Mouse (Mus musculus) thymus, postnatal 10 days (tissue): ENCODE measurements around the gene Sorcs2.

ENCODE experiments used
- DNase-seq, 2 experiments: peaks; one replicate each; pipeline ENCODE4 v3.0.0; 2021; ENCODE audit warnings: low spot score in 2 of 2

The Sorcs2 gene

DNA sequence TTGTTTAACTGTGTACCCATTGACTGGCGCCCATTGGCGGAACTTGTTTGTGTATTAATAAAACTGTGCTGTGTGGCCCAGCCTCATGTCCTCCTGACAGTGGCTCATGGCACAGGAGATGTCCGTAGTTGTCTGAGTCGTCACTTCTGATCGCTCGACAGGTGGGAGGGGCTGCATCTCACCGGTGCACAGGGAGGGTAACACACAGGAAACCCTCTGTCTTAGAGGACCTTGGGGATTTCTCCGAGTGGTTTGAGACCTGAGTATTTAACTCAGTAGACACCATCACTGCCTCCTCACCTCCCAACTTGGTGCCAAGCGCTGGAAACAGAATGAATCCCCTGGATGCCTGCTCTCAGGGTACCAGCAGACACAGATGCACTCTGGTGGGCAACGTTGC, 394.1 kb downstream of the Sorcs2 start:
- DNase-seq: no peak

GRCm38 (mm10) chr5:35989986-35990735, 407.8 kb downstream of the Sorcs2 start:
- DNase-seq: no peak

- no peak for DNase-seq
These were observed 408.4 kb downstream of the Sorcs2 start for GRCm38 (mm10) chr5:35989506-35989905.

- DNase-seq: no peak
These were observed 409.9 kb downstream of the Sorcs2 start for GRCm38 (mm10) chr5:35988085-35988484.

DNA sequence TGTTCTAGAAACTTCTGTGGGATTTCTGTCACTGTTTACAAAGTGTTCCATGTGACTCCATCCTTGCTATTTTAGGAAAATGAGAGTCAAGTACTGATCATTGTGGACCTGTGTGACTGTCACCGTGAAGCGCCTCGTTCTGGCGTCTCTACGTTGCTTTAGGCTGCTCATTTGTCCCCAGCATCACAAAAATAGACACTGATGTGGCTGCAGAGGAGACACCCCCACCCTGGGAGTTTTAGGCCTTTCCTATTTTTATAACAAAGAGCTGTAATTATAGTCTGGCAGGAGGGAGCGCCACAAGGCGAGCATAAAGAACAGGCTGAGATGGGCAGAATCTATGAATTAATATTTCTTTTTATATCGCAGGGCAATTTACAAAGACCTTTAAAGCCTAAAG, 412.3 kb downstream of the Sorcs2 start:
- no peak for DNase-seq

- DNase-seq: peak; percentile 62 to 90
These were observed 416.0 kb downstream of the Sorcs2 start for GRCm38 (mm10) chr5:35981976-35982375.

DNA sequence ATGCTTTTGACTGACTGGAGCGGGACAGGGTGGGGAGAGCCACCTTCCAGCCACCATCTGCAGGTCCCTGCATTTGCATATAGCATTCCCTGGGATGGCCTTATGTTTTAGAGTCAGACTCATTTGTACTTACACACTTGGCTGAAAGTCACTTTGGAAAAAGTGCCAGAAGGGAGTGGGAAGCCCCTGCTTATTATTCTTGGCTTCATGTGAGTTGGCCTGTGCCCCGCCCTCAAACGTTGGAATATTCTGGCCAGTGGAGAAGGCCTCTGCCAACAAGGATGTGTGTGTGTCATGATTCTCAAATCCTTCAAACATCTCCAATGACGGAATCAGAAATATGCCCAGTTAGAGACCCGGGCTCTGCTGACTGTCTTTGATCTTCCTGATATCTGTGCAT, 416.6 kb downstream of the Sorcs2 start:
- no peak for DNase-seq

GRCm38 (mm10) chr5:35980542-35980941, 417.4 kb downstream of the Sorcs2 start:
- DNase-seq: no peak

DNA sequence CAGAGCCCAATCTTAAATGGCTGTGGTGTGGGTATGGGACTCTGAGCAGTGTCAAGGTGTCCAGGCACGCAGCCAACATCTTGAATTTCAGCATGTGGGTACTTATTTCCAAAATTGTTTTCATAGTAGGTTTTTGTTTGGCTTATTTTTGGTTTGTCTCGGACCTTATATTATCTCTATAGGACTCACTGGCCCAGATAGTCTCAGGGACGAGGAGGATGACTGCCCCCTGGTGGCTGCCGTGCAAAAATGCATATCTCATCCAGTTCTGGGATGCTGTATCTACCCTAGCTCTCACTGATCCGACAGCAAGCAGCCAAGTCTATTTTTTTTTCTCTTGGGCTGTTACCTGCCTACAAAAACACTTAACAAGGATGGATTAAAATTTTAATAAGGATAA, 422.3 kb downstream of the Sorcs2 start:
- peak; percentile 36 to 87 for DNase-seq

DNA sequence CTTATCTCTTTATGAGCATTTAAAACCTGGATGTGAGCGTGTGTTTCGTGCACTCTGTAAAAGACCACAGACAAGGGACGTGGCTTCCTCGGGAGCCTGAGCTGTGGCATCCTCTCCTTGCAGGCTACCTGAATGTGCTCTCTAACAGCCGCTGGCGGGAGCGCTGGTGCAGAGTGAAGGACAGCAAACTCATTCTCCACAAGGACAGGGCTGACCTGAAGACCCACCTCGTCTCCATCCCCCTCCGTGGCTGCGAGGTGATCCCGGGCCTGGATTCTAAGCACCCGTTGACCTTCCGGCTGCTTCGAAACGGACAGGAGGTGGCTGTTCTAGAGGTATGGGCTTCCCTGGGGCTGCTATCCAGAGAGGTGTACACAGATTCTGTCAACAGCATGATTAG, 423.7 kb downstream of the Sorcs2 start:
- peak in 1 of 2 experiments; percentile 30 for DNase-seq

DNA sequence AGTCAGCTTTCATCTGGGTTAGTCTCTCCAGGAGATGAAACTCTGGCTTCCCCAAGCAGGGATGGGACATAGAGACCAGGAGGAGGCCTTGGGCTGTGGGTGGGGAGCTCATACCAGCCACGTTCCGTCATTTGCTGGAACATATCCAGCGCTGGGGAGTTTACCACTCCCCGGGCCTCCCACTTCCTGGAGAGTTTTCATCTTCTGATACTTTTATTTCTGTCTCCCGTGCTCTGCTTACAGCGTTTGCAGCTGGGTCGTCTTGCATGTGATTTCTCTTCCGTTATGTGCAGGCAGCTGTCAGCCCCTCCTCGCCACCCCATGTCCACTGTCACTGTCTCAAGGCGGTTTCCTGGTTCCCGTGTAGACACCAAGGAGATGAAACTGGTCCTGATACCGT, 424.1 kb downstream of the Sorcs2 start:
- DNase-seq: peak; percentile 59 to 63

GRCm38 (mm10) chr5:35972739-35973138, 425.2 kb downstream of the Sorcs2 start:
- DNase-seq: no peak

DNA sequence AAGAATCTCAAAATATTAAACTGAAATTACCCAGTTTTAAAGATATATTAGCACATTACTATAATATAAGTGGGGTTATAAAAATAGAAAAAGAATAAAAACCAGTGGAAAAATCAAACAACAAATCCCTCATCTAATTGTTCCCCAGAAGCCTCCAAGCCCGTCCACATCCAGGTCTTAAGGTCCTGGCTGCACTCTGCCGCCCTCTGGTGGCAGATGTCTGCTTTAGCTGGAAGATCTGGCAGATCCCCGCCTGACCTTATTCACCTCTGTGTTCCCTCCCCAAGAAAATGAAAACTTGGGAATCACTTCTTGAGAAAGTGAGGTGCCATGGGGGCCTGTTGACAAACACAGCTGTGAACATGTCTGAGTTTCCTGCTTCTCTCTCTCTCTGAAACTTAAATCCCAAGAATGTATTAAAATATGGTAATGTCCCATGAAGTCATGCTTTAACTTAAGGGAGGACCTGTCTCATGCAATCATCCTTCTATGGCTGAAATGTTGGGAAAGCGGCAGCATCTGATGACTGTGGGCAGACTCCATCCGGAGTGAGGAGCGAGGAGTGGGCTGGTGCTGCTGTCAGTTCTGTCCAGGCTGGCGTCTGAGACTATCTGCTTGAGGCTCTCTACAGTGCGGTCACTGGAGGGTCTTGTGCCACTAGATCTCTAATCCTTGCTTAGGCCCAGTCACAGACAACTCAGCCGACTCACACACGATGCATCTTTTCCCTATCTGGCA, 425.9 kb downstream of the Sorcs2 start:
- DNase-seq: peak; percentile 40 to 80

- DNase-seq: peak; percentile 62 to 63
These were observed 427.4 kb downstream of the Sorcs2 start for GRCm38 (mm10) chr5:35970380-35971105.

DNA sequence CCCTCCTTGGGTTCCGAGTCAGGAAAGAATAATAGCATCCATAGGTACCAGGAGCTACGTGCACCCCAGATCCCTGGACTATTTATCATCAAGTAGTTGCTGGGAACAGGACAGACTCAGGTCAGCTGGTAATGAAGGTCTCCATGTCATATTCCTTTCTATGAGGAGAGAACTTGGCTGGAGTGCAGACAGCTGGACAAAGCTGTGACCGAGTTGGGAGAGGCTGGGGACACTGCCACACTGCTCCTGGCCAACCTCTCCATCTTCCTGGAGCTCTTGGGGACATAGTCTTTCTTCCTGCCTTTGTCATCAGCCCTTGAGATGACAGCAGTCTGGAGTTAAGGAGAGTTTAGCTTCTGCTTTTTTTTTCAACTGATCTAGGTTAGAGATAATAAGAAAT, 428.1 kb downstream of the Sorcs2 start:
- no peak for DNase-seq
